9 mouse cellular contexts compared by ENCODE assay signal in genomic region chr15:25805336-25806110, GRCm38 (mm10). TPM values are rescaled to one million over a fixed set of nuclear protein-coding genes. Genes with fewer than 3 reads are reported as not detected.
DNase-seq lines count a peak whose midpoint lies in the region; ATAC-seq and TF ChIP-seq lines count a peak whose summit lies in the region.
"Had no signal": no experiment of that assay in that cellular context is flagged by ENCODE, and none has a peak within 500 bp of the region (broad histone marks: within the 10 kb centered on the region; RNA-seq: fewer than 3 reads in every experiment).

No protein-coding gene starts in this region.

- H3K27ac ChIP-seq in kidney, postnatal 0 days = no peak overlapping the region
- no peak overlapping the region for H3K27ac ChIP-seq in liver, embryonic 14.5 days
- peak overlapping the region; percentile 7; the same call in 1 of the 2 replicates for H3K27ac ChIP-seq in stomach, embryonic 16.5 days (ENCODE audit: low read length)
- H3K27ac ChIP-seq: embryonic facial prominence, embryonic 15.5 days had no signal

- no peaks in the 10 kb centered on the region for H3K27me3 ChIP-seq in kidney, postnatal 0 days (ENCODE audit: insufficient read depth, low read length)
- no peaks in the 10 kb centered on the region for H3K27me3 ChIP-seq in liver, embryonic 14.5 days (ENCODE audit: control insufficient read depth, insufficient read depth, low read length)
- no peaks in the 10 kb centered on the region for H3K27me3 ChIP-seq in stomach, embryonic 16.5 days (ENCODE audit: control insufficient read depth, insufficient read depth, low read length)
- H3K27me3 ChIP-seq: embryonic facial prominence, embryonic 15.5 days had no signal

- H3K9ac ChIP-seq in kidney, postnatal 0 days (ENCODE audit: low read depth, low read length) = no peak overlapping the region
- no peak overlapping the region for H3K9ac ChIP-seq in liver, embryonic 14.5 days (replicated peaks)
- no peak overlapping the region for H3K9ac ChIP-seq in stomach, embryonic 16.5 days (ENCODE audit: low read length)
- H3K9ac ChIP-seq: embryonic facial prominence, embryonic 15.5 days had no signal

- no peak for TF ChIP-seq EP300 in liver, embryonic 14.5 days (IDR thresholded peaks at IDR 0.05; ENCODE audit: low read depth)

- DNase-seq in CD4-positive helper T cell, adult 2 months (ENCODE audit: low read depth, low spot score) = peak; percentile 66
- peak; percentile 56 for DNase-seq in adrenal gland, adult 8-10 months
- peak; percentile 61 for DNase-seq in embryo, embryonic 9.5 days (ENCODE audit: extremely low spot score)
- peak; percentile 33 to 62 for DNase-seq in heart, adult 9 months (ENCODE audit: low spot score in 2 of 2)
- peak; percentile 80 for DNase-seq in kidney, postnatal 0 days (ENCODE audit: low spot score)
- DNase-seq in liver, embryonic 14.5 days (ENCODE audit: low read depth in 3 of 3, low spot score in 3 of 3) = no peak
- peak; percentile 57 for DNase-seq in neural tube, embryonic 10.5 days (ENCODE audit: extremely low spot score, low spot score)

- 78% methylated on average over 21 of the region's 21 CpGs for WGBS in kidney, postnatal 0 days
- 72% methylated on average over 21 of the region's 21 CpGs for WGBS in liver, embryonic 14.5 days (ENCODE audit: insufficient replicate concordance)
- WGBS in stomach, embryonic 16.5 days = 77% methylated on average over 21 of the region's 21 CpGs

- 0 out of 2 replicates have a peak, but pooled peaks have one; percentile 19 for ATAC-seq in kidney, postnatal 0 days (replicated peaks; ENCODE audit: low FRiP score, low read depth)
- ATAC-seq in liver, embryonic 14.5 days (ENCODE audit: insufficient read depth) = no peak
- ATAC-seq in stomach, embryonic 16.5 days (ENCODE audit: insufficient read depth, low FRiP score) = peak; percentile 22; the same call in 1 of the 2 replicates

- peak; percentile 93 for TF ChIP-seq CTCF in kidney, postnatal 0 days (IDR thresholded peaks at IDR 0.05; ENCODE audit: low read depth)
- peak; percentile 89 for TF ChIP-seq CTCF in liver, embryonic 14.5 days (IDR thresholded peaks at IDR 0.05; ENCODE audit: low read depth)

- no peaks in the 10 kb centered on the region for H3K9me3 ChIP-seq in kidney, postnatal 0 days (replicated peaks; ENCODE audit: low read length)
- no peaks in the 10 kb centered on the region for H3K9me3 ChIP-seq in liver, embryonic 14.5 days (ENCODE audit: control insufficient read depth, low read length)
- H3K9me3 ChIP-seq in stomach, embryonic 16.5 days (replicated peaks; ENCODE audit: control insufficient read depth, low read length) = no peaks in the 10 kb centered on the region
- H3K9me3 ChIP-seq: embryonic facial prominence, embryonic 15.5 days had no signal

- H3K4me2 ChIP-seq in kidney, postnatal 0 days (ENCODE audit: low read length) = no peak overlapping the region
- no peak overlapping the region for H3K4me2 ChIP-seq in liver, embryonic 14.5 days (ENCODE audit: low read depth)
- no peak overlapping the region for H3K4me2 ChIP-seq in stomach, embryonic 16.5 days (ENCODE audit: low read depth, low read length)
- H3K4me2 ChIP-seq: embryonic facial prominence, embryonic 15.5 days had no signal

- H3K36me3 ChIP-seq in kidney, postnatal 0 days (ENCODE audit: insufficient read depth, low read length) = peaks cover 84% of the 10 kb centered on the region
- no peaks in the 10 kb centered on the region for H3K36me3 ChIP-seq in liver, embryonic 14.5 days (replicated peaks; ENCODE audit: control insufficient read depth, insufficient read depth, low read depth)
- peaks cover 32% of the 10 kb centered on the region for H3K36me3 ChIP-seq in stomach, embryonic 16.5 days (ENCODE audit: control insufficient read depth, insufficient read depth, low read length)

- H3K4me3 ChIP-seq in kidney, postnatal 0 days (replicated peaks; ENCODE audit: low read depth, low read length) = no peak overlapping the region
- H3K4me3 ChIP-seq in liver, embryonic 14.5 days (ENCODE audit: insufficient read depth in 1 of 2, low read depth in 2 of 2, low read length in 2 of 2) = no peak overlapping the region
- H3K4me3 ChIP-seq in stomach, embryonic 16.5 days (replicated peaks; ENCODE audit: low read length) = no peak overlapping the region
- H3K4me3 ChIP-seq: embryonic facial prominence, embryonic 15.5 days had no signal

- H3K4me1 ChIP-seq in kidney, postnatal 0 days (replicated peaks; ENCODE audit: insufficient read depth, low read length) = no peaks in the 10 kb centered on the region
- H3K4me1 ChIP-seq in liver, embryonic 14.5 days (replicated peaks; ENCODE audit: control insufficient read depth in 2 of 2, insufficient read depth in 2 of 2, low read length in 1 of 2) = no peaks in the 10 kb centered on the region
- H3K4me1 ChIP-seq in stomach, embryonic 16.5 days (ENCODE audit: control insufficient read depth, insufficient read depth, low read length) = peaks cover 6% of the 10 kb centered on the region; the same call in 1 of the 2 replicates

RNA-seq across cellular contexts. Expression of gene Retreg1, which starts 37.5 kb away (rescaled TPM):
- total RNA-seq in adrenal gland, adult 8-10 months (2022) = 10 to 100 TPM; 39.4 to 99.3 (median 45.7) TPM
- 37.0 and 37.1 TPM in 2 replicates for polyA plus RNA-seq in kidney, postnatal 0 days (2015; fragmentation: Nextera tagmentation; extraction: Ambion mirVana)
- 0.43 and 0.75 TPM in 2 replicates for polyA plus RNA-seq in liver, embryonic 14.5 days (2012; rRNA removed)
- 1.6 and 2.4 TPM in 2 replicates for polyA plus RNA-seq in liver, embryonic 14.5 days (2014; fragmentation: Nextera tagmentation; extraction: Ambion mirVana)
- 19.5 and 19.7 TPM in 2 replicates for polyA plus RNA-seq in stomach, embryonic 16.5 days (2015; fragmentation: Nextera tagmentation; extraction: Ambion mirVana)

Comparison
In these comparisons a context has a peak if more than half of its experiments do, and no peak if none do; other contexts are left out.
1. DNase-seq: peak in CD4-positive helper T cell, adult 2 months (single experiment), adrenal gland, adult 8-10 months (single experiment), embryo, embryonic 9.5 days (single experiment), heart, adult 9 months (2 of 2), kidney, postnatal 0 days (single experiment) and neural tube, embryonic 10.5 days (single experiment); none in liver, embryonic 14.5 days (0 of 3).